Mouse (Mus musculus) intestine, postnatal 0 days (tissue): Measurements from ENCODE around the gene S100a2. TPM values are rescaled to one million over a fixed set of nuclear protein-coding genes. Genes with fewer than 3 reads are reported as not detected.

Experiments
- ATAC-seq: fragments of 200-750 bp; cut with Nextera tagmentation; 2 replicates; pipeline ENCODE4 v1.8.0; 2017; ENCODE audit warnings: mild to moderate bottlenecking, moderate TSS enrichment, moderate library complexity
- H3K27ac ChIP-seq: fragments of 300-500 bp; sonication (generic); 2 replicates; pipeline ENCODE4 v1.5.1; 2014; ENCODE audit warnings: mild to moderate bottlenecking, low read depth, low read length, moderate library complexity
- H3K27me3 ChIP-seq: fragments of 300-500 bp; sonication (generic); replicated peaks from 2 replicates; pipeline ENCODE4 v1.6.1; 2014; ENCODE audit warnings: low read length, mixed read lengths; ENCODE audit not compliant: control insufficient read depth, insufficient read depth
- H3K36me3 ChIP-seq: fragments of 300-500 bp; sonication (generic); 2 replicates; pipeline ENCODE4 v1.6.1; 2014; ENCODE audit warnings: mild to moderate bottlenecking, moderate library complexity; ENCODE audit not compliant: control insufficient read depth, insufficient read depth
- H3K4me1 ChIP-seq: fragments of 300-500 bp; sonication (generic); replicated peaks from 2 replicates; pipeline ENCODE4 v1.6.1; 2014; ENCODE audit warnings: antibody characterized with exemption, low read length, mixed read lengths; ENCODE audit not compliant: control insufficient read depth, insufficient read depth
- H3K4me2 ChIP-seq: fragments of 300-500 bp; sonication (generic); replicated peaks from 2 replicates; pipeline ENCODE4 v1.6.1; 2014; ENCODE audit warnings: low read depth, mild to moderate bottlenecking, moderate library complexity
- H3K4me3 ChIP-seq: fragments of 300-500 bp; sonication (generic); 2 replicates; pipeline ENCODE4 v1.5.1; 2014; ENCODE audit warnings: low read depth, low read length
- H3K9ac ChIP-seq: fragments of 300-500 bp; sonication (generic); 2 replicates; pipeline ENCODE4 v1.6.1; 2014; ENCODE audit warnings: mild to moderate bottlenecking, low read depth, low read length
- H3K9me3 ChIP-seq: fragments of 300-500 bp; sonication (generic); 2 replicates; pipeline ENCODE4 v1.6.1; 2016; ENCODE audit warnings: mixed run types; ENCODE audit not compliant: control insufficient read depth
- CTCF ChIP-seq: sonication (generic); IDR thresholded peaks from 2 replicates; pipeline ENCODE4 v1.5.1; 2016; ENCODE audit warnings: low read depth, mild to moderate bottlenecking, control low read depth, antibody characterized with exemption, moderate library complexity
- WGBS: fragments of 180-500 bp; shearing (Covaris S2); extraction: QIAGEN DNeasy Blood & Tissue Kit; methylation state at CpG from one replicate; pipeline ENCODE4 v1.1.7; 2014; 5-methylcytosine and 5-hydroxymethylcytosine counted together
- polyA plus RNA-seq: library from polyadenylated mRNA; unstranded; fragments of >200 nt; fragmentation: Nextera tagmentation; extraction: Ambion mirVana; gene quantifications from 2 replicates; pipeline ENCODE4 v1.2.1, GENCODE M21; 2015

Gene S100a2
- polyA plus RNA-seq, 1 experiment from 2014 or later: not detected

DNA sequence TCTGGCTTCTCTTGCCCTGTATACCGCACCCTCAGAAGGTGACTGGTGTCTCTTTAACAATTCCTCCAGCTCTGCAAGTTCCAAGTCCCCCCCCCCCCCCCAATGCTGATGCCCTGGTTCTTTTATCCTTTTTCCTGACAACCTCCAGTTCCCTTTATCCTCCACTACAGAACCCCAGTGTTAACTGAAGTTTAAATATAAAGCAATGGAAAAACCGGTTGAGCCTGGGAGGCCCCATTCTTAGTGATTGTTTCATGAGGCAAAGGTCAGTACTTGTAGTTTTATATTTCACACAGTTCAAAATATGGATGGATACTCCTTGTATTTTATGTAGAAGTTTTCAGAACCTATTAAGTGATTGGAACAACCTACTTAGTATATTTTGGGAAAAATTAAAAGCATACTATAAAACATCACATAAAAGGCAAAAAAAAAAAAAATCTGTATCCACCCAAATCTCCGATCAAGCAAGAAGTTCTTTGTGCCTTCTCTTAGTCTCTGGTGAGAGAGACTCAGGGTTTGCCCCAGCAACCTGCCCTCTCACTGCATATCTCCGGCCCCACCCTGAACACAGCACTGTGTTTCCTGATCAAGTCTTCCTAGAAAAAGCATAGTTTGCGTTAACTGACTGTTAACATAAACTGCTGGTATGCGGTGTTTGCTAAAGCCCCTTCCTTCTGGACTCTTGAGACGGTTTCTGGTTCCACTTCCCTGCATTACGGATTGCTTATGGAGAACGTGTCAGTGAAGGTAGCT, 36.4 kb downstream of the S100a2 start:
- ATAC-seq: peak; percentile 87
- TF ChIP-seq CTCF: no peak
- 0 out of 2 replicates have a peak overlapping the region, but pooled peaks have one; percentile 12 for H3K4me3 ChIP-seq
- H3K27ac ChIP-seq: peak overlapping the region; percentile 77
- H3K4me2 ChIP-seq: peak overlapping the region; percentile 45
- WGBS: 21% methylated on average over 9 of the region's 9 CpGs
- H3K9ac ChIP-seq: 0 out of 2 replicates have a peak overlapping the region, but pooled peaks have one; percentile 13
- H3K36me3 ChIP-seq: no peaks in the 10 kb centered on the region
- no peaks in the 10 kb centered on the region for H3K9me3 ChIP-seq
- H3K27me3 ChIP-seq: no peaks in the 10 kb centered on the region
- H3K4me1 ChIP-seq: peaks cover 5% of the 10 kb centered on the region

DNA sequence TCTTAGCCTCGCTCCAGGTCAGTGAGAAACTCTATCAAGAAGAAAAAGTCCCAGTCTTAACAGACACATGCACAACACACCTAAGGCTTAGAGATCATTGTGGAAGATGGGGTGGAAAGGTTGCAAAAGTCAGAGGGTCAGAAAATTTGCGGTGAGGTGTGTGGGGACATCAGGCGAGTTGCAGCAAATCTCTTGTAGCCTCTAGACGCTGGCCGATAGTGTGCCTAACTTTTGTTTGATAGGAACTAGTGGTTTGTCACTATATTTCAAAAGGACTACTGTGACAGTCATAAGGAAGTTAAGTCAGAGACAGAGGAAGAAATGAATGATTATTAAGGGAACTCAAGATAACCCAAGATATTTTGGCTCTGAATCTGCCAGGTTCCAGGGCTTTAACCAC, 37.3 kb downstream of the S100a2 start:
- Histone ChIP-seq H3K36me3 (no peaks in the 10 kb centered on the region), H3K27ac (peak overlapping the region; percentile 77), H3K4me1 (peaks cover 5% of the 10 kb centered on the region), H3K9ac (no peak overlapping the region), H3K9me3 (no peaks in the 10 kb centered on the region), H3K4me2 (peak overlapping the region; percentile 45), H3K27me3 (no peaks in the 10 kb centered on the region), H3K4me3 (no peak overlapping the region)
- no peak for ATAC-seq
- no peak for TF ChIP-seq CTCF
- WGBS: 70% methylated on average over 5 of the region's 5 CpGs

DNA sequence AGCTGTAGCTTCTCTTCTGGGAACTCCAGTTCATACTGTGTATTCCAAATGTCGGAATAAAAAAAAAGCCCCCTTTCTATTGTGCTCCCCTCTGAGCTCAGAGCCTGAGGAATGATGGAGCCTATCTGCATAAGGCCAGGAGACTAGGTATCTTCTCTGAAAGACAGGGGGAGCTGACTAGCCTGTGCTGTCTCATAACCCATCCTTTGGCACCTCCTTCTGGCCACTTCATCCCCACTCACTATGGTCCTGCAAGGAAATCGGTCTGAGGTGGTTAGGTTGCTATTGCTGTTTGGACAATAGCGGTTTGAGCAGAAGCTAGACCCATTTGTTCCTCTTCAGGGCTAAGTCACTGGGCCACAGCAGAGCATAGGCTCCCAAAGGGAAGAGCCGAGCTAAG, 37.8 kb downstream of the S100a2 start:
- WGBS: 39% methylated on average over 4 of the region's 4 CpGs
- Histone ChIP-seq H3K27me3 (no peaks in the 10 kb centered on the region), H3K4me1 (peaks cover 5% of the 10 kb centered on the region), H3K36me3 (no peaks in the 10 kb centered on the region), H3K9ac (no peak overlapping the region), H3K9me3 (no peaks in the 10 kb centered on the region), H3K27ac (no peak overlapping the region), H3K4me2 (no peak overlapping the region), H3K4me3 (no peak overlapping the region)
- ATAC-seq: no peak; the same call in 1 of the 2 replicates
- TF ChIP-seq CTCF: peak; percentile 98

DNA sequence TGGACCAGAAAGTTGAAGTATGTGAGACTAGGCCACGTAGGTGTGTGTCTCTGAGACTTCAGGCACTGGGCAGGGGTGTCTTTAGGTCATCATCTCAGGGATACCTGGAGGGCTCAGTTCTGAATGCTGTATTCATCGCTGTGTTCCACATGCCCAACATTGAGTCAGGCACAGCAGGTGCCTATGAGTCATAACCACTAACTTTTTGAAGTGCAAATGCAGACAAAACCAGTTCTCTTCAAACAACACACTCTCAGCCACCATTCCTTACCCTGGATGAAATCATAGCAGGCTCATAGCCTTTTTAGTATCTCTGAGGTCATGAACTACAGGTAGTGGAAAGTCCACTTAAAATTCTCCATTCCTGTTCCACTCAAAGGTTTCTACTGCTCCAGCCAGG, 39.3 kb downstream of the S100a2 start:
- Histone ChIP-seq H3K4me3 (no peak overlapping the region), H3K9me3 (no peaks in the 10 kb centered on the region), H3K4me1 (0 out of 2 replicates have a peak, but pooled peaks cover 5% of the 10 kb centered on the region), H3K36me3 (no peaks in the 10 kb centered on the region), H3K9ac (no peak overlapping the region), H3K27ac (no peak overlapping the region), H3K27me3 (no peaks in the 10 kb centered on the region), H3K4me2 (no peak overlapping the region)
- no peak for TF ChIP-seq CTCF
- WGBS: 82% methylated on average over 2 of the region's 2 CpGs
- no peak for ATAC-seq

DNA sequence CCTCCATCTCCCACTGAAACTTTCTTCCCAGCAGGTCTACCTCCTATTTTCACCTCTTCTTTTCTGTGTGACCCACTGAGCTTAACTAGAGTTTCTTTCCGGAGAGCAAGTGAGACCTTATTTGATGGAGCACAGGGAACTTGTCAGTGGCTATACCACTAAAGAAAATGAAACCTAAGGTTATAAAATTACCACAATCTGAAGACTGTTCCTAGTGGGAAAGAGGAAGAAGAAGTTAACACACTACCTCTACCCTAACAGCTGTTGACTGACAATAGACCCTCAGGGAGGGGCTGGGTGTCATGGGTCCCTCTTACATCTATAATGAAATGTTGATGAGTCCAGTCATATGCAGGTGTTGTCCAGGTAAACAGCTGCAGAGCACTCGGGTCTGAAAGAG, 41.9 kb downstream of the S100a2 start:
- TF ChIP-seq CTCF: no peak
- Histone ChIP-seq H3K27ac (no peak overlapping the region), H3K9me3 (no peaks in the 10 kb centered on the region), H3K27me3 (no peaks in the 10 kb centered on the region), H3K4me3 (no peak overlapping the region), H3K9ac (no peak overlapping the region), H3K4me1 (no peaks in the 10 kb centered on the region), H3K4me2 (no peak overlapping the region), H3K36me3 (no peaks in the 10 kb centered on the region)
- ATAC-seq: no peak
- 80% methylated on average over 2 of the region's 2 CpGs for WGBS

DNA sequence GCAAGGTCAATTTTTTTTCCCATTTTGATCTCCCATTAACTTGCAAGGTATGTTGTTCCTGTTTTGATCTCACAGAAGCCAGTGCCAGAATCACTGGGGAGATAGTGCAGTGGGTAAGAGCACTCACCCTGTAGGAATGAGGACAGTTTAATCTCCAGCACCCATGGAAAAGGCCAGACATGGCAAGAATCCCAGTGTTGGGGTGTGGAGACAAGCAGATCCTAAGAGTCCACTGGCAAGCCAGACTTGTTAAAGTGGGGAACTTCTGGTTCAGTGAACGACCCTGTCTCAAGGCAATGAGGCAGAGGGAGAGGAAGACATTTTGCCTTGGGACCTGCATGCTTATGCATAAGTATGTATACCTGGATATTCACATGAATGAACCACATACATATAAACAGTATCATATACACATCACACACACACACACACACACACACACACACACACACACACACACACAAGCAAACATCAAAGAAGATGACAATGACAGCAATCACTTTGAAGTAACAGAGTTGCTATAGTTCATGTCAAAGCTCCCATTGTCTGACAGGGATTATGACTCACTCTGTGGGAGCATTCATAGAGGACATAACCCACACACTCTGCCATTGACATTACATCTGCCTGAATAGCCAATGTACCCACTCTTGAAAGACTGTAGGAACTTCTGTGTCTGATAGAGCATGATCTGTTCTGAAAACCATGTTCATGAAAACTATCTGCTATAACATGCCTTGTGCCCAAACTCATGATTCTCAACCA, 48.6 kb downstream of the S100a2 start:
- Histone ChIP-seq H3K9me3 (no peaks in the 10 kb centered on the region), H3K4me1 (no peaks in the 10 kb centered on the region), H3K36me3 (no peaks in the 10 kb centered on the region), H3K27me3 (no peaks in the 10 kb centered on the region), H3K27ac (no peak overlapping the region), H3K9ac (no peak overlapping the region), H3K4me2 (no peak overlapping the region), H3K4me3 (no peak overlapping the region)
- no peak for TF ChIP-seq CTCF
- no peak for ATAC-seq
- WGBS: 38% methylated on average over 1 of the region's 1 CpGs
